Mouse (Mus musculus): Measurements from ENCODE around the gene Tmtc1. TPM values are rescaled to one million over a fixed set of nuclear protein-coding genes. Genes with fewer than 3 reads are reported as not detected.
A peak's percentile ranks its signal among the peaks of the same experiment; 100 is the strongest.

The Tmtc1 gene
- total RNA-seq, 1 experiment: 5.8 TPM

DNA sequence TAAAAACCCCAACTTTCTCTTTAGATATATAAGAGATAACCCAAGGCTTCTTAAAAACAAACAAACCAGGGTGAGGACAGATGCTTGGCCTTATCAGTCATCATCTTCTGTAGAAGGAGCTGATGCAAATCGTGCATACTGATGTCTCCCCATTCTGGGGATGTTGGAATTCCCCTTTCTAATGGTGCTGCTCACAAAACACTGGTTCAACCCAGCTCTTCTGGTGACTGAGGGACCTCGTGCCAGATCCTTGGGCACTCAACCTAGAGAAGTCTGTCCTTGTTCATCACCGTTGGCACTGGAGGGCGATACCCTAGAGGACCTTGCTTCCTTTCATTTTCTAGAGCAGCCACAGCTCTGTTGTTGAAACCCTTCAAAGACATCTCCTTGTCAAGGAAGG, 227.4 kb downstream of the Tmtc1 start:
- in situ Hi-C loops (cut with MboI; ENCODE audit: low sequenced_read_pairs in 2 of 2, unreplicated experiment in 2 of 2): no loop called here
- no peak overlapping the region for H3K27ac ChIP-seq (ENCODE audit: insufficient read depth, low read depth, low read length, poor library complexity, severe bottlenecking)
- no peak overlapping the region for H3K4me3 ChIP-seq (ENCODE audit: insufficient read depth in 1 of 2, low read depth in 1 of 2, low read length in 2 of 2, poor library complexity in 1 of 2, severe bottlenecking in 1 of 2)
- no peaks in the 10 kb centered on the region; a peak in 1 of 4 replicates for H3K4me1 ChIP-seq (ENCODE audit: control insufficient read depth in 2 of 2, insufficient read depth in 2 of 2, low read length in 2 of 2, poor library complexity in 1 of 2)
- no peak for TF ChIP-seq CHD2 (IDR thresholded peaks at IDR 0.05; ENCODE audit: low read depth, low read length)
- TF ChIP-seq HCFC1 (IDR thresholded peaks at IDR 0.05; ENCODE audit: borderline replicate concordance, insufficient read depth, low read length): no peak
- TF ChIP-seq MAFK (IDR thresholded peaks at IDR 0.05; ENCODE audit: insufficient read depth, low read depth, low read length): no peak
- no peak for TF ChIP-seq ZNF384 (IDR thresholded peaks at IDR 0.05; ENCODE audit: low read depth, low read length)
- no peak for TF ChIP-seq ZC3H11A (IDR thresholded peaks at IDR 0.05; ENCODE audit: borderline replicate concordance, low read depth, low read length)
- H3K9ac ChIP-seq (ENCODE audit: insufficient read depth, low read depth, low read length, poor library complexity, severe bottlenecking): no peak overlapping the region
- peaks cover 2% of the 10 kb centered on the region; the same call in 1 of the 2 replicates for H3K36me3 ChIP-seq (ENCODE audit: control insufficient read depth, insufficient read depth, low read length, poor library complexity, severe bottlenecking)
- no peaks in the 10 kb centered on the region for H3K9me3 ChIP-seq (ENCODE audit: control insufficient read depth, insufficient read depth, low read depth, low read length)
- no peak for DNase-seq (ENCODE audit: low read depth, low spot score)

- Histone ChIP-seq H3K9ac (ENCODE audit: insufficient read depth, low read depth, low read length, poor library complexity, severe bottlenecking) (no peak overlapping the region), H3K4me3 (ENCODE audit: insufficient read depth in 1 of 2, low read depth in 1 of 2, low read length in 2 of 2, poor library complexity in 1 of 2, severe bottlenecking in 1 of 2) (no peak overlapping the region), H3K27ac (ENCODE audit: insufficient read depth, low read depth, low read length, poor library complexity, severe bottlenecking) (no peak overlapping the region), H3K9me3 (ENCODE audit: control insufficient read depth, insufficient read depth, low read depth, low read length) (no peaks in the 10 kb centered on the region), H3K4me1 (ENCODE audit: control insufficient read depth in 2 of 2, insufficient read depth in 2 of 2, low read length in 2 of 2, poor library complexity in 1 of 2) (peaks cover 0 to 3% of the 10 kb centered on the region in 2 experiments; a peak in 1 of 4 replicates), H3K36me3 (ENCODE audit: control insufficient read depth, insufficient read depth, low read length, poor library complexity, severe bottlenecking) (peaks cover 2% of the 10 kb centered on the region; the same call in 1 of the 2 replicates)
- no peak for TF ChIP-seq HCFC1 (IDR thresholded peaks at IDR 0.05; ENCODE audit: borderline replicate concordance, insufficient read depth, low read length)
- peak; percentile 23; the same call in 1 of the 2 replicates for TF ChIP-seq ZC3H11A (IDR thresholded peaks at IDR 0.05; ENCODE audit: borderline replicate concordance, low read depth, low read length)
- in situ Hi-C loops (cut with MboI; ENCODE audit: low sequenced_read_pairs in 2 of 2, unreplicated experiment in 2 of 2): no loop called here
- DNase-seq (ENCODE audit: low read depth, low spot score): peak; percentile 40
Measured at GRCm38 (mm10) chr6:148214765-148215164, 229.4 kb downstream of the Tmtc1 start.

DNA sequence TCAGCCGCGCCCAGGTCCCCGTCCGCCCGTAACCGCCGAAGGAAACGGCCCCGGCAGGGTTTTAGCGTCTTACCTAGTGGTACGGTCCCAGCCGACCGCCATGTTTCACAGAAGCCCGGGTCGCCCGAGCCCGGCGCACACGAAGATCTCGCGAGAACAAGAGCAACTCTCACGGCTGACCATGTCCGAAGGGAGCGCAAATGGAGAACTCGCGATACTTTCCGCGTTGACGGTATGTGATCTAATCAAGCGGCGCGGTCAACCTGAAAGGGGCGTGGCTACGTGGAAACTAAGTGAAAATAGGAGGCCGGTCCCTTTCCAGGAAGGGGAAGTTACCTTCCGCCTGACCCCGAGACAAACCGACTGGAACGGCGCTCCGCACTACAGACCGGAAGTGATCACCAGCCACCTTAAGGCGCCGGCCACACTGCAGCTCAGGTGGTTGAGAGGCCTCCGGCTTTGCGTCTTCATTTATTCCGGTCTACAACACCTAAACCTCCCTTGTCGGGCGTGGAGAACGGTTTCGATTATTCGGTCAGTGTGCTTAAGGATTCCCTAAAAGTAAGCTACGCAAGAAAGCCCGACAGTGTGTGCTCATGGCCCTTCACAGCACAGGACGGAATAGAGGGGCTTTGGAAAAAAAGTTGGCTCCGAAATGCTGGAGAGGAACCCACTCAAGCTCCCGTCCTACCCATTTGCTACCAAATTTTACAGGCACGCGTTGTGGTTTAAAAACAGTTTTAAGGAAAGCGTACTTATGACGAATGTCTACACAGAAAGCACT, 232.1 kb downstream of the Tmtc1 start, which contains the start of gene Ergic2:
Gene Ergic2 (minus strand): TSS at position 478 of the 784 bp plus-strand sequence.
- Histone ChIP-seq H3K4me3 (ENCODE audit: insufficient read depth in 1 of 2, low read depth in 1 of 2, low read length in 2 of 2, poor library complexity in 1 of 2, severe bottlenecking in 1 of 2) (peak within 1 kb of the TSS; percentile 78 to 80), H3K9ac (ENCODE audit: insufficient read depth, low read depth, low read length, poor library complexity, severe bottlenecking) (peak within 1 kb of the TSS; percentile 96), H3K36me3 (ENCODE audit: control insufficient read depth, insufficient read depth, low read length, poor library complexity, severe bottlenecking) (peaks cover 2% of the 10 kb centered on the region; the same call in 1 of the 2 replicates), H3K9me3 (ENCODE audit: control insufficient read depth, insufficient read depth, low read depth, low read length) (no peaks in the 10 kb centered on the region), H3K27ac (ENCODE audit: insufficient read depth, low read depth, low read length, poor library complexity, severe bottlenecking) (peak within 1 kb of the TSS; percentile 62), H3K4me1 (ENCODE audit: control insufficient read depth in 2 of 2, insufficient read depth in 2 of 2, low read length in 2 of 2, poor library complexity in 1 of 2) (peaks cover 0 to 3% of the 10 kb centered on the region in 2 experiments; a peak in 1 of 4 replicates)
- in situ Hi-C loops (cut with MboI; ENCODE audit: low sequenced_read_pairs in 2 of 2, unreplicated experiment in 2 of 2): no loop called here
- peak; percentile 99 for DNase-seq (ENCODE audit: low read depth, low spot score)
- no peak for TF ChIP-seq MAFK (IDR thresholded peaks at IDR 0.05; ENCODE audit: insufficient read depth, low read depth, low read length)
- TF ChIP-seq CHD2 (IDR thresholded peaks at IDR 0.05; ENCODE audit: low read depth, low read length): peak; percentile 95

DNA sequence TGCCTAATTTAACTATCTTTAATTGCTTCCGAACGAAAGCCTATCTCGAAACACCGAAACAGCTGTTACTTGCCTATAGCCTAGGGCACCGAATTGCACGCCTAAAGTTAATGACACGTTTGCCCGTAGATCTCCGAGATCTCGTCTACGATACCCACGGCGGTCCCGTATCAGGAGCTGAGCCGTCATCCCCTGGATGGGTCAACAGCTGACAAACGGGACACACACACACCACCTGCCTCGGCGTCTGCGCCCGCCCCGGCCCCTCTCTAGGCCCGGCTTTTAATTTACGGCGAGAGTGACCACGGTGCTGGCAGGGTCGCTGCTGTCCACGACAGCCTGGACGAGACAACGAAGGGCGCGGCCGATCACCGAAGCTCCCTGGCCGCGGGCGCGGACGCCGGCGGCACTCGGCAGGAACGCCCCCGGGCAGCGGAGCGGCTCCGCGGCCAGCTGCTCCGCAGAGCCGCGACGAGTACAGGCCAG, 232.8 kb downstream of the Tmtc1 start:
- peak; percentile 15 for DNase-seq (ENCODE audit: low read depth, low spot score)
- H3K9ac ChIP-seq (ENCODE audit: insufficient read depth, low read depth, low read length, poor library complexity, severe bottlenecking): peak overlapping the region; percentile 96

More for the DNA sequence above, 232.8 kb downstream of the Tmtc1 start:
- H3K9me3 ChIP-seq (ENCODE audit: control insufficient read depth, insufficient read depth, low read depth, low read length): no peaks in the 10 kb centered on the region
- peaks cover 0 to 3% of the 10 kb centered on the region in 2 experiments; a peak in 1 of 4 replicates for H3K4me1 ChIP-seq (ENCODE audit: control insufficient read depth in 2 of 2, insufficient read depth in 2 of 2, low read length in 2 of 2, poor library complexity in 1 of 2)
- in situ Hi-C loops (cut with MboI; ENCODE audit: low sequenced_read_pairs in 2 of 2, unreplicated experiment in 2 of 2): no loop called here
- no peak for TF ChIP-seq ZNF384 (IDR thresholded peaks at IDR 0.05; ENCODE audit: low read depth, low read length)
- TF ChIP-seq CHD2 (IDR thresholded peaks at IDR 0.05; ENCODE audit: low read depth, low read length): 0 out of 2 replicates have a peak, but pooled peaks have one; percentile 24
- no peak for TF ChIP-seq ZC3H11A (IDR thresholded peaks at IDR 0.05; ENCODE audit: borderline replicate concordance, low read depth, low read length)
- TF ChIP-seq HCFC1 (IDR thresholded peaks at IDR 0.05; ENCODE audit: borderline replicate concordance, insufficient read depth, low read length): no peak
- TF ChIP-seq MAFK (IDR thresholded peaks at IDR 0.05; ENCODE audit: insufficient read depth, low read depth, low read length): no peak
- H3K36me3 ChIP-seq (ENCODE audit: control insufficient read depth, insufficient read depth, low read length, poor library complexity, severe bottlenecking): peaks cover 2% of the 10 kb centered on the region; the same call in 1 of the 2 replicates
- H3K27ac ChIP-seq (ENCODE audit: insufficient read depth, low read depth, low read length, poor library complexity, severe bottlenecking): peak overlapping the region; percentile 58
- peak overlapping the region; percentile 78 to 79 for H3K4me3 ChIP-seq (ENCODE audit: insufficient read depth in 1 of 2, low read depth in 1 of 2, low read length in 2 of 2, poor library complexity in 1 of 2, severe bottlenecking in 1 of 2)

Measured in ES-E14 (cell line).